Mouse (Mus musculus): ENCODE data around the gene Krtap29-1.

DNA sequence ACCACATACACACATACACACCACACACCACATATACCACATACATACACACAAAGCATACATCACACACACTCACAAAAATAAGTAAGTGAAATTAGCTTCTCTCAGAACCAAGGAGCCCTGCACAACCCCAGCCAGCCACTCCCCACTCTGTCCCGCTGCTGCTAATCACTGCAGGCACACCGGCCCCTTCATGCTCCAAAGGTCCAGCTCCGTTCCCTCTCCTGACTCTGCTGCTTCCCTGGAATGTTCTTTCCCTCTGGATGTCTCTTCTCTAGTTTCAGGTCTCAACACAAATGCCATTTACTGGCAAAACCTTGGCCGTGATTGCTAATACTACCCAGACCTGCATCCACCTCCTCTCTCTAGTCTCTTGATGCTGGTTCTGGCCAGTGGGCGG lies 31.8 kb upstream of the Krtap29-1 start:
- TF ChIP-seq CTCF (IDR thresholded peaks at IDR 0.05; ENCODE audit: extremely low read depth, insufficient read depth, low read length), result no peak
- TF ChIP-seq POLR2A (IDR thresholded peaks at IDR 0.05; ENCODE audit: extremely low read depth, insufficient read depth, low read length), result no peak
